Mouse (Mus musculus) midbrain, postnatal 0 days (tissue): ENCODE results near the gene Hoxd12. TPM values are rescaled to one million over a fixed set of nuclear protein-coding genes. Genes with fewer than 3 reads are reported as not detected.
A peak's percentile ranks its signal among the peaks of the same experiment; 100 is the strongest.

Experiments used
- ATAC-seq: fragments of 200-750 bp; cut with Nextera tagmentation; 2 replicates; pipeline ENCODE4 v1.8.0; 2017; ENCODE audit warnings: moderate number of reproducible peaks, mild to moderate bottlenecking, moderate TSS enrichment, moderate library complexity; ENCODE audit not compliant: low FRiP score
- DNase-seq: peaks from one replicate; pipeline ENCODE4 v3.0.0-alpha.2; 2015; ENCODE audit warnings: low spot score
- H3K27ac ChIP-seq: fragments of 300-500 bp; sonication (generic); 2 replicates; pipeline ENCODE4 v1.5.1; 2014; ENCODE audit warnings: low read depth, mild to moderate bottlenecking, low read length, mixed read lengths
- H3K27me3 ChIP-seq: fragments of 300-500 bp; sonication (generic); 2 replicates; pipeline ENCODE4 v1.6.1; 2014; ENCODE audit warnings: low read length, control low read depth, mixed read lengths; ENCODE audit not compliant: insufficient read depth
- H3K36me3 ChIP-seq: fragments of 300-500 bp; sonication (generic); 2 replicates; pipeline ENCODE4 v1.6.1; 2014; ENCODE audit warnings: low read length, control low read depth, mixed read lengths; ENCODE audit not compliant: insufficient read depth
- H3K4me1 ChIP-seq: fragments of 300-500 bp; sonication (generic); 2 replicates; pipeline ENCODE4 v1.6.1; 2014; ENCODE audit warnings: mild to moderate bottlenecking, control low read depth, antibody characterized with exemption, low read length, mixed read lengths; ENCODE audit not compliant: insufficient read depth
- H3K4me2 ChIP-seq: fragments of 300-500 bp; sonication (generic); 2 replicates; pipeline ENCODE4 v1.6.1; 2014; ENCODE audit warnings: low read depth, mild to moderate bottlenecking, low read length, mixed read lengths; ENCODE audit not compliant: poor library complexity, severe bottlenecking
- H3K4me3 ChIP-seq: fragments of 300-500 bp; sonication (generic); 2 replicates; pipeline ENCODE4 v1.5.1; 2014; ENCODE audit warnings: low read depth, mild to moderate bottlenecking, low read length, moderate library complexity
- H3K9ac ChIP-seq: fragments of 300-500 bp; sonication (generic); replicated peaks from 2 replicates; pipeline ENCODE4 v1.6.1; 2014; ENCODE audit warnings: mild to moderate bottlenecking, low read length, moderate library complexity, mixed read lengths; ENCODE audit not compliant: poor library complexity, severe bottlenecking
- H3K9me3 ChIP-seq: fragments of 300-500 bp; sonication (generic); 2 replicates; pipeline ENCODE4 v1.6.1; 2016; ENCODE audit warnings: low read length, control low read depth
- CTCF ChIP-seq: IDR thresholded peaks from 2 replicates; pipeline ENCODE4 v1.5.1; 2016; ENCODE audit warnings: antibody characterized with exemption, mild to moderate bottlenecking
- WGBS: fragments of 180-500 bp; shearing (Covaris S2); extraction: QIAGEN DNeasy Blood & Tissue Kit; methylation state at CpG from one replicate; pipeline ENCODE4 v1.1.7; 2014; 5-methylcytosine and 5-hydroxymethylcytosine counted together
- polyA plus RNA-seq: library from polyadenylated mRNA; unstranded; fragments of >200 nt; fragmentation: Nextera tagmentation; extraction: Ambion mirVana; gene quantifications from 2 replicates; pipeline ENCODE4 v1.2.1, GENCODE M21; 2015
- total RNA-seq: library from RNA; depleted of rRNA; stranded (reverse); fragments of >200 nt; gene quantifications from 2 replicates; pipeline ENCODE4 v1.2.3, GENCODE M21; 2014

The Hoxd12 gene
- total and polyA plus RNA-seq, 2 experiments from 2014 or later, result not detected

DNA sequence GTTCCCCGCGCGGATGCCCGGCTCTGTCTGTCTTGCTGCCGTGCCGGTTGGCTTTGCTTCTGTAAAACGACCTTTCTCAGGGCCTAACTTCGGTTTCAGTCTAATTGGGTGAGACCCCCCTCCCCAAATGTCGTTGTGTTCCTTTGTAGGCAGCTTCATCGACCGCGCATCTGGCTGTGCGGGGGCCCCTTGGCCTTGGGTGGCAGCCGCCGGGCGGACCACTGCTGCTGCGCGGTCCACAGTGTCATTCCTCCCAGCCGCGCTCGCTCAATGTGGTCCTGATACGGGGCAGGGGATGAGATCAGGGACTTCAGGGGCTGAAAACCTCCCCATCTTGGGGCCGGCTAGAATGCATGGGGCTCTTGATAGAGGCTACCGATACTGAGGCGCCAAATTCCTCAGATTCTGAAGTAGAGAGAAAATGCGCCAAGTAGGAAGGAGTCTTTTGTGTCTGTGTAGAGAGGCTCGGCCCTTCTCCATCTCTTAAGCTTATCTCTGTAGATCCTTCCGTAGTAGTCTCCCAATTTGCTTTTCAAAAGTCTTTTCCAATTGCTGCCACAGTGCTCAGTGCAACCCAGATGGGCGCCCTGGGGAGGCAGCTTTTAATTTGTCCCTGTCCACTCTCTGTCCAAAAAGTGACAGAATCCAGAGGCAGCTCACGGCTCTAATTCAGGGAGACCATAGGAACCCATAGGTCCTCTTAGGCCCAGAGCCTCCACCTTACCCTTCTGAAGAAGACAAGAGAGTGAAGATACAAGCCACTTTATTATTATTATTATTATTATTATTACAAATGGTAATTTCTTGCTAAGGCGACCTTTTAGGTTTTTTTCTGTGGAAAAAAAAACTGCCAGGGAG lies 13.1 kb downstream of the Hoxd12 start:
- Histone ChIP-seq H3K9ac (no peak overlapping the region), H3K27ac (no peak overlapping the region), H3K27me3 (peaks cover 95% of the 10 kb centered on the region), H3K9me3 (0 out of 2 replicates have a peak, but pooled peaks cover 5% of the 10 kb centered on the region), H3K36me3 (no peaks in the 10 kb centered on the region), H3K4me3 (no peak overlapping the region), H3K4me2 (no peak overlapping the region), H3K4me1 (no peaks in the 10 kb centered on the region)
- DNase-seq, result no peak
- no peak for ATAC-seq
- TF ChIP-seq CTCF, result no peak
- WGBS, result under 1% methylated on average over 31 of the region's 31 CpGs

DNA sequence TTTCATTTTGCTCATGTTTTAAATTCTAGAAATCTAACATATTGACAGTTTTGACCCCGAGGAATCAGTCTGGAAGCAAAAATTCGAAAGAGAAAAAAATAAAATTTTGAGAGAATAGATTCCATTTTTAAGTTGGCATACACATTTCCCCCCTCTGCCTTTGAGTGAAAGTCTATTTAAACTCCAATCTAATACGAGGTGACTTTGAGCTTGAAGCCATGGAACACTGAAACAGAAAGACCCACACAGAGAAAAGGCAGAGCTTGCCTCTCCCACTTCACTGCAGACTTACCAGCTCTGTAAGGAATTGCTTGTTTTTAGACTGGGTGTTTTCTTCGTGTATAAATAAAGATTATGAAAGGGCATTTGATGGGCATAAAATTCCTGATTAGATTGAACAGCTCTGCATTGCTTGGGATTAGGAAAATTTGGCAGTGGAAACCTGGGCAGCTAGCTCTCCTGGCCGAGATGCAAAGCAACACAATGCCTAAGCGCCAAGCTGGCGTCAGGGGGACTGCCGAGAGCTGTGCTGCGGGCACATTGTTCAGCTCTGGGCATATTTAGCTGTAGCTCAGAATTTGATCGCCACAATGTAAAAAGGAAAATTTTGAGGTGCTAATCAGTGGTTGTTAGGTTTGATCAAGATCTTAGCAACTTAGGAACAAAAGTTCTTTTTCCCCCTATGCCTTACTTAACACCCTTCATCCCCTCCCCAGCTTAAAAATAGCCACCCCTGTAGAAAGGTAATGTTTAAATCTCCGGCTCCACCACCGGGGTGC lies 14.2 kb downstream of the Hoxd12 start:
- no peaks in the 10 kb centered on the region for H3K36me3 ChIP-seq
- 6% methylated on average over 12 of the region's 12 CpGs for WGBS
- no peak overlapping the region for H3K4me3 ChIP-seq
- DNase-seq (no peak), ATAC-seq (no peak)
- H3K27ac ChIP-seq, result no peak overlapping the region
- peaks cover 95% of the 10 kb centered on the region for H3K27me3 ChIP-seq
- H3K4me1 ChIP-seq, result no peaks in the 10 kb centered on the region
- no peak overlapping the region for H3K4me2 ChIP-seq
- no peak overlapping the region for H3K9ac ChIP-seq
- TF ChIP-seq CTCF, result no peak
- 0 out of 2 replicates have a peak, but pooled peaks cover 5% of the 10 kb centered on the region for H3K9me3 ChIP-seq

DNA sequence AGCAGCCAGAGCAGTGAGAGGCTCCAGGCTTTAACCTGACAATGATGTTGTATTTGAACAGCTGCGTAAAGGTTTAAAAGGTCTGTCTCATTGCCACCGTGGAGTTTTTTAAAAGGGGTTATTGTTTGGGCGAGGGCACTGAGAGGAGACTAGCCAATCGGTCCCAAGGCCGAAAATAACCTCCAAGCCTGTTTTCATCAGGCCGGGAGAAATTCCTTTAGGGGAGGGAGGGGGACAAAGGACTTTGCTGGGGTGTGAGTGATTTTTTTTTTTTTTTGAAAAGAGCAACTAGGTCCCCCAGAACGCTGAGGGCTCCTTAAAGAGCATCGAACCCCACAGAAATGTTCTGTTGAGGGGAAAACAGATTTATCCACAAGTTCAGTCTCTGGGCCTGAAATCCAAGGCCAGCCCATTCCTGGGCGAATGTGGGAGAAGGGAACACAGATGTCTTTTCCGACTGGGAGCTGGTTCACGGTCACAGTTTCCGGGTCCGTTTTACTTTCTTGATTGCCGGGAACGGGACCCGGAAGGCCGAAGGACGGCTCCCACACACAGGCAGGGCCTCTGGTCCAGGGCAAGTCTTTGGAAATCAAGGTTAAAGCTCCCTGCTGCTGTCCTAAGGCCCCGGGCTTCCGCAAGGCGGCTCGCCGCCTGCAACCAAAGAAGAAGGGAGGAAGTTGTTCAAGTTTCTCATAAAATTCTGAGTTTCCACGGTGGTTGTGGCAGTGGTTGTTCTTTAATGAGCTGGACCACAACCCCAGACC lies 14.9 kb downstream of the Hoxd12 start:
- Histone ChIP-seq H3K4me1 (no peaks in the 10 kb centered on the region), H3K27me3 (peaks cover 95% of the 10 kb centered on the region), H3K9ac (no peak overlapping the region), H3K36me3 (no peaks in the 10 kb centered on the region), H3K4me2 (no peak overlapping the region), H3K9me3 (0 out of 2 replicates have a peak, but pooled peaks cover 5% of the 10 kb centered on the region), H3K4me3 (no peak overlapping the region), H3K27ac (no peak overlapping the region)
- ATAC-seq (no peak), DNase-seq (no peak)
- no peak for TF ChIP-seq CTCF
- under 1% methylated on average over 24 of the region's 24 CpGs for WGBS

DNA sequence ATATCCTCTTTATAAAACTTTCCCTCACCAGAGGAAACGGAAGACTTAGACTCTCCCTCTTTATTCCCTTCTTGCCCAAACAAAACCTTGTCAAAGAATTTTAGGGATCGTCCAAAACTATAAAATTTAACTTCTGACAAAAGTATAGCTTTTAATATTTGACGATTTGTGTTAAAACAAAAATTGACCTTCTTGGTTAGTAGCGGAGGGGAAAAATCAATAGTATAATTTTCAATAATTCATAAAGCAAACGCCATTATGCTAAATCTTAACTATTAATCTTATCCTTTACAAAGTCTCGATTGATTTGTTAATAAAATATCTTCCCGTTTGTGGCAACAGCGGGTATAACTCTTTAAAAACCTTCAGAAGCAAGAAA lies 15.5 kb downstream of the Hoxd12 start:
- no peak for TF ChIP-seq CTCF
- 8% methylated on average over 8 of the region's 8 CpGs for WGBS
- H3K4me2 ChIP-seq, result no peak overlapping the region
- no peak overlapping the region for H3K9ac ChIP-seq
- no peak for DNase-seq
- H3K27ac ChIP-seq, result no peak overlapping the region
- no peaks in the 10 kb centered on the region for H3K4me1 ChIP-seq
- H3K36me3 ChIP-seq, result no peaks in the 10 kb centered on the region
- ATAC-seq, result no peak
- no peak overlapping the region for H3K4me3 ChIP-seq
- H3K9me3 ChIP-seq, result 0 out of 2 replicates have a peak, but pooled peaks cover 5% of the 10 kb centered on the region
- H3K27me3 ChIP-seq, result peaks cover 95% of the 10 kb centered on the region

DNA sequence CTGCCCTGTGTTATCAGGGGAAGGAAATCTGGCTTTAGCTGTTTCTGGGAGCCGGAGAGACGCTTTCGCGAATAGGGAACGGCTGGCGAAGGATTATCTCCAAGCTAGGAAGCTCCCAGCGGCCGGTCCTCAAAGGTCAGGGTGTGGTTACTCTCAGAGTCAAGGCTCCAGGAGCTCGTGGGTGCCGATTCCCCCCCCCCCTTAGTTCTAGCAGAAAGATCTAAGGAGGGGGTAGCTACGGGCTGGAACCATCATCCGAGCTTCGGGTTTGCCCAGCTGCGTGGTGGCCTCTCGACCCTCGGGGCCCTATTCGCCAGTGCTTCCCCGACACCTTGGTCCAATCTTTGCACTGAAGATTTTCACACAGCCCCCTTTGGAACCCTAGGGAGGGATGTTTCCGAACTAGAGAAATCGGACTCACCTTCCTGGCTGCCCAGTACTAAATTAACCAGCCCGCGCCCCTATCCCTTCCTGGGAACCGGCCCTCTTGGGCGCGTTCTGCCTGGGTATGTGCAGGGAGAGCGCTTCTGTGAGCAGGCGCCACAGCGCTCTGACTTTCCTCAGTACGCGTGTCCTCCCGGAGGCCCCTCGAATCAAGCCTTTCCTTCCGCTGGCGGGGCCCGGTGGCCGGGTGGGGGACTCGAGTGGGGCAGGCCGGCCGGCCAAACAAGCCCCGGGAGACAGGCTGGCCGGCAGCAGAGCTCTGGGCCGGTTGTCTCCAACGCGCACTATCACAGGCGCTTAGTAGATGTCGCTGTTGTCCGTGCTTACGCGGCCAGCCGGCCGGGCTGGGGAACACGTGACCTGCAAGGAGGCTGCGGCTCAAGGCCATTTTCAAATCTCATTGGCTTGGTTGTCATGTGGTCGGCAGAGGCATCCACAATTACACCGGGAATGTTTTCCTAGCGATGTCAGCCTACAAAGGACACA lies 16.5 kb downstream of the Hoxd12 start, which contains the start of gene Hoxd10:
TSS of gene Hoxd10 (plus strand) at position 903 of the 930 bp plus-strand sequence.
- DNase-seq (peak; percentile 51), ATAC-seq (no peak)
- TF ChIP-seq CTCF, result peak; percentile 34; the same call in 1 of the 2 replicates
- Histone ChIP-seq H3K4me1 (no peaks in the 10 kb centered on the region), H3K27ac (no peak within 1 kb of the TSS), H3K9me3 (0 out of 2 replicates have a peak, but pooled peaks cover 5% of the 10 kb centered on the region), H3K4me3 (peak within 1 kb of the TSS; percentile 0; the same call in 1 of the 2 replicates), H3K36me3 (no peaks in the 10 kb centered on the region), H3K4me2 (no peak within 1 kb of the TSS), H3K9ac (no peak within 1 kb of the TSS), H3K27me3 (peaks cover 97% of the 10 kb centered on the region)
- WGBS, result under 1% methylated on average over 56 of the region's 56 CpGs
